Mouse (Mus musculus): ENCODE data around the gene Pla2g3.

The Pla2g3 gene

GRCm38 (mm10) chr11:3520919-3521318 lies 32.8 kb downstream of the Pla2g3 start:
- DNase-seq (ENCODE audit: low spot score): no peak

- no peak for DNase-seq (ENCODE audit: low spot score)
Observed at GRCm38 (mm10) chr11:3521339-3522224, 33.5 kb downstream of the Pla2g3 start.

- no peak for DNase-seq (ENCODE audit: low spot score)
Observed at GRCm38 (mm10) chr11:3522285-3523000, 34.4 kb downstream of the Pla2g3 start.

GRCm38 (mm10) chr11:3523840-3524582 lies 35.9 kb downstream of the Pla2g3 start:
- no peak for DNase-seq (ENCODE audit: low spot score)

- no peak for DNase-seq (ENCODE audit: low spot score)
Observed at GRCm38 (mm10) chr11:3525560-3525959, 37.5 kb downstream of the Pla2g3 start.

- DNase-seq (ENCODE audit: low spot score): no peak
Observed at GRCm38 (mm10) chr11:3526207-3526606, 38.1 kb downstream of the Pla2g3 start.

- DNase-seq (ENCODE audit: low spot score): no peak
Observed at GRCm38 (mm10) chr11:3526979-3527738, 39.1 kb downstream of the Pla2g3 start.

- no peak for DNase-seq (ENCODE audit: low spot score)
Observed at GRCm38 (mm10) chr11:3527766-3528165, 39.7 kb downstream of the Pla2g3 start.

- DNase-seq (ENCODE audit: low spot score): no peak
Observed at GRCm38 (mm10) chr11:3528208-3528607, 40.1 kb downstream of the Pla2g3 start.

- DNase-seq (ENCODE audit: low spot score): no peak
Observed at GRCm38 (mm10) chr11:3529476-3530252, 41.6 kb downstream of the Pla2g3 start.

GRCm38 (mm10) chr11:3530731-3531130 lies 42.6 kb downstream of the Pla2g3 start:
- no peak for DNase-seq (ENCODE audit: low spot score)

GRCm38 (mm10) chr11:3531634-3532033 lies 43.5 kb downstream of the Pla2g3 start:
- no peak for DNase-seq (ENCODE audit: low spot score)

GRCm38 (mm10) chr11:3532101-3532931 lies 44.2 kb downstream of the Pla2g3 start:
- DNase-seq (ENCODE audit: low spot score): no peak

- no peak for DNase-seq (ENCODE audit: low spot score)
Observed at GRCm38 (mm10) chr11:3533406-3533932, 45.4 kb downstream of the Pla2g3 start.

- no peak for DNase-seq (ENCODE audit: low spot score)
Observed at GRCm38 (mm10) chr11:3534956-3535355, 46.9 kb downstream of the Pla2g3 start.

- DNase-seq (ENCODE audit: low spot score): peak; percentile 94
Observed at GRCm38 (mm10) chr11:3535406-3535986, 47.4 kb downstream of the Pla2g3 start.

- DNase-seq (ENCODE audit: low spot score): no peak
Observed at GRCm38 (mm10) chr11:3536082-3536481, 48.0 kb downstream of the Pla2g3 start.

GRCm38 (mm10) chr11:3536745-3537333 lies 48.8 kb downstream of the Pla2g3 start:
- no peak for DNase-seq (ENCODE audit: low spot score)

GRCm38 (mm10) chr11:3537711-3538110 lies 49.6 kb downstream of the Pla2g3 start:
- no peak for DNase-seq (ENCODE audit: low spot score)
